Mouse (Mus musculus) liver, postnatal 0 days (tissue): ENCODE measurements around the gene Ak3. TPM values are rescaled to one million over a fixed set of nuclear protein-coding genes. Genes with fewer than 3 reads are reported as not detected.

ENCODE experiments used
- ATAC-seq: fragments of 200-750 bp; cut with Nextera tagmentation; 2 replicates; pipeline ENCODE4 v1.8.0; 2017; ENCODE audit warnings: mild to moderate bottlenecking, moderate library complexity
- DNase-seq: peaks from one replicate; pipeline ENCODE4 v3.0.0-alpha.2; 2016
- H3K27ac ChIP-seq: fragments of 300-500 bp; sonication (generic); 2 replicates; pipeline ENCODE4 v1.5.1; 2014; ENCODE audit warnings: antibody characterized with exemption, moderate library complexity, mild to moderate bottlenecking, low read depth
- H3K27me3 ChIP-seq: fragments of 300-500 bp; sonication (generic); 2 replicates; pipeline ENCODE4 v1.6.1; 2014; ENCODE audit warnings: low read length, control low read depth, mixed read lengths; ENCODE audit not compliant: insufficient read depth
- H3K36me3 ChIP-seq: fragments of 300-500 bp; sonication (generic); replicated peaks from 2 replicates; pipeline ENCODE4 v1.6.1; 2014; ENCODE audit warnings: mild to moderate bottlenecking, control low read depth, low read length, moderate library complexity, mixed read lengths; ENCODE audit not compliant: insufficient read depth
- H3K4me1 ChIP-seq: fragments of 300-500 bp; sonication (generic); 2 replicates; pipeline ENCODE4 v1.6.1; 2014; ENCODE audit warnings: antibody characterized with exemption, mild to moderate bottlenecking, control low read depth; ENCODE audit not compliant: insufficient read depth
- H3K4me2 ChIP-seq: fragments of 300-500 bp; sonication (generic); 2 replicates; pipeline ENCODE4 v1.6.1; 2014; ENCODE audit warnings: low read depth, mild to moderate bottlenecking, low read length, moderate library complexity, mixed read lengths
- H3K4me3 ChIP-seq: fragments of 300-500 bp; sonication (generic); 2 replicates; pipeline ENCODE4 v1.5.1; 2014; ENCODE audit warnings: low read depth, low read length
- H3K9ac ChIP-seq: fragments of 300-500 bp; sonication (generic); replicated peaks from 2 replicates; pipeline ENCODE4 v1.6.1; 2014; ENCODE audit warnings: mild to moderate bottlenecking, moderate library complexity
- H3K9me3 ChIP-seq: fragments of 300-500 bp; sonication (generic); 2 replicates; pipeline ENCODE4 v1.6.1; 2016; ENCODE audit warnings: mild to moderate bottlenecking, control low read depth, low read length, mixed read lengths
- CTCF ChIP-seq: sonication (generic); IDR thresholded peaks from 2 replicates; pipeline ENCODE4 v1.5.1; 2016; ENCODE audit warnings: antibody characterized with exemption, low read depth
- EP300 ChIP-seq: IDR thresholded peaks from 2 replicates; pipeline ENCODE4 v1.6.1; 2016; ENCODE audit warnings: antibody characterized with exemption, low read depth, mild to moderate bottlenecking
- WGBS: fragments of 180-500 bp; shearing (Covaris S2); extraction: QIAGEN DNeasy Blood & Tissue Kit; methylation state at CpG from one replicate; pipeline ENCODE4 v1.1.7; 2014; ENCODE audit not compliant: insufficient replicate concordance; 5-methylcytosine and 5-hydroxymethylcytosine counted together
- polyA plus RNA-seq: library from polyadenylated mRNA; unstranded; fragments of >200 nt; fragmentation: Nextera tagmentation; extraction: Ambion mirVana; gene quantifications from 2 replicates; pipeline ENCODE4 v1.2.1, GENCODE M21; 2015

Ak3 gene
- polyA plus RNA-seq, 1 experiment from 2014 or later: 48.1 TPM

DNA sequence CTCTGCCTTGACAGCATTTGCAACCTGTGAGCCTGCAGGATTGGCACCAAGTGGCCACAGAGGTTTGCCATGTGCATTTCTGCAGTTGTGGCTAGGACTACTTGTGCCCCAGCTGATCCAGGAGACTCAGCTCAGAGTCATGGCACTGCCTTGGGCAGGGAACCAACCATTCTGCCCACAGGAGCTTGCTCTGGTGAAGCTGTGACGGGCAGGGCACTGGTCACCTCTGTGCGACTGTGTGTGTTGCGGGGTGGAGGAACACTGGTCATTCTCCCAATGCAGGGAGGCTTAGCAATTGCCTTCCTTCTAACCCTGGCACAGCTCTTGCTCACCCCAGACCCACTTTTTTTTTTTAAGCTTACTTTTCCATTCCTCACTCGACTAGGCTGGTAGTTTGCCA is 7.7 kb upstream of the Ak3 start:
- no peak overlapping the region for H3K27ac ChIP-seq
- TF ChIP-seq EP300: no peak
- TF ChIP-seq CTCF: no peak
- H3K4me1 ChIP-seq: no peaks in the 10 kb centered on the region
- no peak overlapping the region for H3K9ac ChIP-seq
- no peak for ATAC-seq
- H3K9me3 ChIP-seq: no peaks in the 10 kb centered on the region
- H3K4me2 ChIP-seq: no peak overlapping the region
- H3K27me3 ChIP-seq: no peaks in the 10 kb centered on the region
- H3K36me3 ChIP-seq: no peaks in the 10 kb centered on the region
- DNase-seq: no peak
- 82% methylated on average over 4 of the region's 4 CpGs for WGBS
- no peak overlapping the region for H3K4me3 ChIP-seq

DNA sequence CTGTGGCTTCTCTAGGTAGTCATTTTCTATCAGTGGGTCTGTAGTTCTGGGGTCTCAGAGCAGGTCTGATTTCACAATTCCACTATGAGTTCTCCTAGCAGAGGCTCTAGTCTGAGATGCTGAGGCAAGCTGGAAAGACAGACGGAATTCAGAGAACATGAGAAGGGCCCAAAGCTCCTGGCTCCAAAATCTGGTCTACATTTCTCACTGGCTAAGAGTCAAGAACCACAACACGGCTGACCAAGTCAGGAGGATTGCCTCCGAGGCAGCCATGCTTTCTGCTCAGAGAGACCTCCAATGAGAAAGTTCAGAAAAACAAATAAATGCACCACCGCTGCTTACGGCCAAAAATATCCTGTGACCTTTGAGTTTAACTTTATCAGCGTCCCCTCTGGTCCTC is 6.8 kb upstream of the Ak3 start:
- no peak overlapping the region for H3K4me2 ChIP-seq
- H3K9ac ChIP-seq: no peak overlapping the region
- 57% methylated on average over 6 of the region's 6 CpGs for WGBS
- H3K36me3 ChIP-seq: no peaks in the 10 kb centered on the region
- no peak for DNase-seq
- H3K27ac ChIP-seq: no peak overlapping the region
- H3K4me1 ChIP-seq: no peaks in the 10 kb centered on the region; the same call in 1 of the 2 replicates
- TF ChIP-seq CTCF (no peak), EP300 (no peak)
- H3K27me3 ChIP-seq: no peaks in the 10 kb centered on the region
- no peaks in the 10 kb centered on the region for H3K9me3 ChIP-seq
- H3K4me3 ChIP-seq: no peak overlapping the region
- ATAC-seq: no peak

DNA sequence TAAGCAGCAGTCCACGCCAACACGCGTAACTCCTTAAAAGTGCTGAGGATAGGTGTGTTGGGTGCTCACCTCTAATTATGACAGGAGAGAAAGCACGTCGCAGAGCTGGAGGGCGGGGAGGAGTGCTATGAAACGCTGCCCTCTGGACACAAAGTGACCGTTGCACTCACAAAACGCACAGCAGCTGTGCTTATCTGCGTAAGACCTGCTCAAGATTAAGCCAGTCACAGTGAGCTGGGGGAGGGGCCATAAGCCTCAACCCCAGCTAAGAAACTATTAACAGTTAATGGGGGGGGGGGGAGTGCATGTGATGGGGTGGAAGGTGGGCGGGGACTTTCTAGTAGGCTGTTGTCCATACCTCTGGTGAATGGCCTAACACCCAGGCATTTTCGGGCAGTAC is 5.0 kb upstream of the Ak3 start:
- no peak overlapping the region for H3K4me2 ChIP-seq
- DNase-seq: no peak
- H3K27ac ChIP-seq: no peak overlapping the region
- TF ChIP-seq EP300: no peak
- no peak for TF ChIP-seq CTCF
- no peaks in the 10 kb centered on the region for H3K36me3 ChIP-seq
- no peaks in the 10 kb centered on the region for H3K27me3 ChIP-seq
- 70% methylated on average over 12 of the region's 12 CpGs for WGBS
- H3K4me3 ChIP-seq: no peak overlapping the region
- no peak overlapping the region for H3K9ac ChIP-seq
- peak; percentile 3; the same call in 1 of the 2 replicates for ATAC-seq
- no peaks in the 10 kb centered on the region for H3K9me3 ChIP-seq
- peaks cover 12% of the 10 kb centered on the region for H3K4me1 ChIP-seq

DNA sequence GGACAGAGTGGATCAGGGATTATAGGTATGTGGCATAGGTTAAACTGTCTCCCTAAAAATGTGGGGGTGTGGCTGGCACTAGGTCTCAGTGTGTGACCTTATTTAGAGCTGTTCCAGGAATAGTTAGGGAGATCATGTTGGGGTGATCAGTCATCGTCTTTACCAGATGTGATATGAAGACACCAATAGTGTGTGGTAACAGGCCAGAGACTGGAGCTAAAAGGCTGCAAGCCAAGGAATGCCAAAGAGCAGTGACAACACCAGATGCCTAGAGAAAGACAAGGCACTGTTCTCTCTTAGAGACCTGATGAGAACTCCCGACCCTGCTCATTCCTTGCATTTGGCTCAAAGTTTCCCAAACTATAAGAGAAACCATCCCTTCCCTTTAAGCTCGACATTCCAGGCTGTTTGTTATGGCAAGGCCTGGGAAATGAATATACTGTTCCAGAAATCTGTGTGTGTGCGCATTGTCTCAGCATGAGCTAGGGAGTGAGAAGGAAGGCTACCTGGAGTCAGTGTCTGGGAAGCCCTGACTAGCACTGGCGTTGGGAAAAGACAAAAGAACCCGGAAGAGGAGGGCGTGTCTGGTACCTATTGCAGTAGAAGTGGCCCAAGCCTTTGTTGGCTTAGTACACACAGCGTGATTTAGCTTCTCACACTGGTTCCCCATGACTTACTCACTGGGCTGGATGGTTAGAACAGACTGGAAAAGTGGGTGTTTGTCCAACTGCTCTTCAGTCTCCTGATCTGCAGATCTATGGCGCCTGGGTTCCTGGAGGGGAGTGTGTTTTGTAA is 2.6 kb upstream of the Ak3 start:
- DNase-seq (no peak), ATAC-seq (no peak)
- Histone ChIP-seq H3K9me3 (no peaks in the 10 kb centered on the region), H3K4me1 (peaks cover 15% of the 10 kb centered on the region), H3K4me3 (no peak overlapping the region), H3K27me3 (no peaks in the 10 kb centered on the region), H3K9ac (no peak overlapping the region), H3K36me3 (no peaks in the 10 kb centered on the region), H3K27ac (peak overlapping the region; percentile 89), H3K4me2 (no peak overlapping the region)
- 72% methylated on average over 9 of the region's 9 CpGs for WGBS
- TF ChIP-seq EP300 (no peak), CTCF (no peak)

DNA sequence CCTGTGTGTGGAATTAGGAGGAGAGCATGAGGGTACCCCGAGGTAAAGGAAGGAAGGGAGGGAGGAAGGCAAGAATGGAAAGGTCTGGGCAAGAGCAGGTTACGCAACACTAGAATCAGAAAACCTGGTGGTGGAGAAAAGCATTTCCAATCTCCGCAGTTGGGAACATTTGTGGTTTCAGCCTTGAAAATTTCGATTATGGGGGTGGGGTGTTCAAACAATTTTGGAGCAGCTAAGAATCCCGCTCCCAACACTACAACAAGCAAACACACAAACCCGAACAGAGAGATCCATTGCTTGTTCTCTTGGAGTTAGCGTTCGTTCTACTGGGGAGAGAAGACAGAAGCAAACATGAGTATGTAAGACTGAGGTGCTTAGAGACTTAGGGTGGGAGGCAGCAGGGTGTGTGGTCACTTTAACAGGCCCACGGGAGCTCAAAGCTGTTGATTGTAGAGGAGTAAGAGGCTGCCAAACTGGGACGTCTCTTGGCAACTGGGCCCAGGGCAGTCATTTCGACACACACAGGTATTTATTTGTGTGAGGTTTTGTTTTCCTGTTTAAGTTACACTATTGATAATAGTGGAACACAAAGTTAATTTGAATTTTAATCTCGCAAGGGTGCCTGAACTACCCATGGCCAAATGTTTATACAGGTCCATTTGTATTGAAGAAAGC is 1.8 kb upstream of the Ak3 start:
- Histone ChIP-seq H3K27ac (peak overlapping the region; percentile 89), H3K4me1 (peaks cover 15% of the 10 kb centered on the region), H3K36me3 (no peaks in the 10 kb centered on the region), H3K27me3 (no peaks in the 10 kb centered on the region), H3K4me2 (peak overlapping the region; percentile 38; the same call in 1 of the 2 replicates), H3K9me3 (no peaks in the 10 kb centered on the region), H3K9ac (no peak overlapping the region), H3K4me3 (no peak overlapping the region)
- WGBS: 61% methylated on average over 12 of the region's 12 CpGs
- ATAC-seq (peak; percentile 57), DNase-seq (peak; percentile 53)
- TF ChIP-seq CTCF: no peak
- no peak for TF ChIP-seq EP300

DNA sequence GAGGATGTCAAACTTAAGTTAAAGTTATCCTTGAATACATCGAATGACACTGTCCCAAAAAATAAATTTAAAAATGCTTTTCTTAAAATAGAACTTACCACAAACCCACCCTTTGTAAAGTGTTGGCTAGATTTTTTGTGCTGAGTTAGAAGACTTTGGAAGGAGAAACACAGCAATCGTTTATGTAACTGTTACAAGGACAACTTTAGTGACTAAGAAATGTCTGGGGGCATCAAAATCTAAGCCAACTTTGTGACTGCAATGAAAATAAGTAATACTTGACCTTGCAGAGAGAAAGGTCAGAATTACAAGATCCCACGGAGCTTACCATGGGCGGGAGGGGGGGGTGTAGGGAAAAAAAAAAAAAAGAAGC is 814 bp downstream of the Ak3 start:
- H3K36me3 ChIP-seq: no peaks in the 10 kb centered on the region
- ATAC-seq (no peak), DNase-seq (no peak)
- WGBS: 11% methylated on average over 4 of the region's 4 CpGs
- no peaks in the 10 kb centered on the region for H3K27me3 ChIP-seq
- TF ChIP-seq EP300: no peak
- no peak for TF ChIP-seq CTCF
- H3K4me1 ChIP-seq: peaks cover 15% of the 10 kb centered on the region
- peak overlapping the region; percentile 94 for H3K4me3 ChIP-seq
- peak overlapping the region; percentile 96 for H3K9ac ChIP-seq
- H3K4me2 ChIP-seq: peak overlapping the region; percentile 85
- H3K9me3 ChIP-seq: no peaks in the 10 kb centered on the region
- peak overlapping the region; percentile 91 for H3K27ac ChIP-seq
